Mouse (Mus musculus): ENCODE measurements around the gene Tmem265.

DNA sequence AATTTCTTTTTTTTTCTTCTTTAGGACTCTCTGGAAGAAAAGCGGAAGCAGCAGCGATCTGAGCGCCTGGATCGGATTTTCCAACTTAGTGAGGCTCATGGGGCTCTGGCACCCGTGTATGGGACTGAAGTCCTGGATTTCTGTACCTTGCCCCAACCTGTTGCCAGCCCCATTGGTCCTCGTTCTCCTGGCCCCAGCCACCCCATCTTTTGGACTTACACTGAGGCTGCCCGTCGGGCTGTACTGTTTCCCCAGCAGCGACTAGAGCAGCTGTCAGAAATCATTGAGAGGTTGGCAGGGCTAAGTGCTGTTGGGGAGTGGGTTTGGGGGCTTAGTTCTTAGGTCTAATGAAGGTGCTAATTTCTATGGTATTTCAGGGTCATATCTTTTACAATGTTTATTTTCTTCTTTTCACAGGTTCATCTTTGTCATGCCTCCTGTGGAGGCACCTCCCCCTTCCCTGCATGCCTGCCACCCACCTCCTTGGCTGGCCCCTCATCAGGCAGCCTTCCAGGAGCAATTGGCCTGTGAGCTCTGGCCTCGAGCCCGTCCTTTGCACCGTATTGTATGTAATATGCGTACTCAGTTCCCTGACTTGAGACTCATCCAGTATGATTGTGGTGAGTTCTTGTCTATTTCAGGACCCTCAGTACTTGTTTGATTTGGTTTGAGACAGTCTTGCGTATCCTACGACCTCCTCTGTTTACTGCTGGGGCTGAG, 11.9 kb upstream of the Tmem265 start:
- TF ChIP-seq CTCF (IDR thresholded peaks at IDR 0.05; ENCODE audit: borderline replicate concordance, insufficient read depth, low read depth, low read length) (no peak), POLR2A (IDR thresholded peaks at IDR 0.05; ENCODE audit: borderline replicate concordance, insufficient read depth, low read length) (no peak)

Measured in cerebellum, adult 2 months (tissue).